Mouse (Mus musculus) bone marrow, adult 2 months (tissue): Measurements from ENCODE around the gene Pts. TPM values are rescaled to one million over a fixed set of nuclear protein-coding genes. Genes with fewer than 3 reads are reported as not detected.

Experiments
- H3K27ac ChIP-seq: fragments of 200-500 bp; 2 replicates; pipeline ENCODE4 v1.5.1; 2012; ENCODE audit warnings: low read depth, mild to moderate bottlenecking, control low read depth, inconsistent platforms, low read length; ENCODE audit not compliant: control insufficient read depth, poor library complexity, insufficient read depth
- H3K4me1 ChIP-seq: fragments of 200-500 bp; 2 replicates; pipeline ENCODE4 v1.6.1; 2011; ENCODE audit warnings: low read length; ENCODE audit not compliant: control insufficient read depth, insufficient read depth
- H3K4me3 ChIP-seq: fragments of 200-500 bp; replicated peaks from 2 replicates; pipeline ENCODE3; 2011; ENCODE audit warnings: mild to moderate bottlenecking, low read depth, low read length, control low read depth; ENCODE audit not compliant: control insufficient read depth
- CTCF ChIP-seq: fragments of 200-500 bp; IDR thresholded peaks from 2 replicates; pipeline ENCODE4 v1.5.1; 2011; ENCODE audit warnings: low read length, control low read depth; ENCODE audit not compliant: control insufficient read depth, insufficient read depth
- POLR2A ChIP-seq: fragments of 200-500 bp; IDR thresholded peaks from 2 replicates; pipeline ENCODE4 v1.6.1; 2011; ENCODE audit warnings: low read depth, mild to moderate bottlenecking, control low read depth, low read length, borderline replicate concordance; ENCODE audit not compliant: control insufficient read depth
- WGBS: fragments of 180-500 bp; shearing (Covaris S2); methylation state at CpG from one replicate; pipeline ENCODE4 v1.1.7; 2018; 5-methylcytosine and 5-hydroxymethylcytosine counted together
- polyA plus RNA-seq: library from polyadenylated mRNA; stranded (reverse); fragments of >200 nt; gene quantifications from 2 replicates; pipeline ENCODE4 v1.2.4, GENCODE M21; 2011; ENCODE audit warnings: low replicate concordance; ENCODE audit not compliant: missing spikeins, insufficient read depth, insufficient read length

Pts gene
- polyA plus RNA-seq, 1 experiment, result 35.7 TPM

DNA sequence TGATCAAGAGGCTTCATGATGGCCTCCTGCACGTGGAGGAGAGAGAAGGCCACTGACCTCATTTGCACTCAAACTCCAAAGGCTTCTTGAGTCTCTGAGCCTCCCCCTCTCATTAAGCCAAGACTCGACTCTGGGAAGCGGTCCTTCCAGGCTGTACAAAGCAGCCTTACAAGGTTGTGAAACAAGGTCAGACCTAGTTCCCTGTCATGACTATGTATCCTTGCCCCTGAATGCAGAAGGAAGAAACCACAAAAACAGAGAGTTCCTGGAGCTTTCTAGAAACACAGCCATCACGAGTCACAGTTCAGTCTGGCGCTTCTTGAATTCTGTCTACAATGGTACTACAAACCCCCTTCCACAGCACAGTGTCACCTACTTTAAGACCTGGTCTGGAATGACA is 6.0 kb downstream of the Pts start:
- H3K27ac ChIP-seq, result no peak overlapping the region
- WGBS, result 38% methylated on average over 5 of the region's 5 CpGs

DNA sequence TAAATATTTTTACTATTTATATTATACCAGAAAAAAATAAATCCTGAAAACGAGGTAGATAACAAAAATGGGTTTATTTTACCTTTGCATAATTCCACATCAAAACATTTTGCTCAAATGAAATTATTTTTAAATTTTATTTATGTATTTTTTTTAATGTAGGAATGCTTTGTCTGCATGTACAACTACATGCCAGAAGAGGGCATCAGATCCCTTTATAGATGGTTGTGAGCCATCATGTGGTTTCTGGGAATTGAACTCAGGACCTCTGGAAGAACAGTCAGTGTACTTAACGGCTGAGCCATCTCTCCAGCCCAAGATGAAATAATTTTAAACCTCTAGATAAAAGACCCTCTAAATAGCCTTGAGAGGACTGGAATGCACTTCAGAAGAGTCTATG is 7.0 kb downstream of the Pts start:
- Histone ChIP-seq H3K4me3 (no peak overlapping the region), H3K27ac (no peak overlapping the region), H3K4me1 (peaks cover 6% of the 10 kb centered on the region; the same call in 1 of the 2 replicates)
- no peak for TF ChIP-seq POLR2A
- no peak for TF ChIP-seq CTCF
- 45% methylated on average over 2 of the region's 2 CpGs for WGBS

More for the DNA sequence above, 6.0 kb downstream of the Pts start:
- H3K4me1 ChIP-seq, result peaks cover 7% of the 10 kb centered on the region
- TF ChIP-seq POLR2A, result no peak
- TF ChIP-seq CTCF, result no peak
- no peak overlapping the region for H3K4me3 ChIP-seq

DNA sequence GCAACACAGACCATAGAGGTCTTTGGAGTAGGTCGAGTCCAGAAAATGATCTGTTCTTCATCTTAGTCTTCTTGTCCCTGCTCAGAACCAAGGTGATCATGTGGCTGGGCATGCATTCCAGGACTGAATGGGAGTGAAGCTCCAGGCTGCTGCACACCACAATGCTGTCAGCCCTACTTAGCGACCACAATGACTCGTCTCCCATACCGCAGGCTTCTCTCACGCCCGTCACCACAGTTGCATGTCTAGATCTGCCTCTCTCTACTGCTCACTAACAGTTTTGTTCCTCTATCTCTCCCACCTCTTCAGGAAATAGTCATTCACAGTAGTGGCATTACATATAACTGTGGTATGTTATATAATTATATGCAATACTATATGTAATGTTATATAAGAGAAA is 7.8 kb downstream of the Pts start:
- 16% methylated on average over 6 of the region's 6 CpGs for WGBS
- no peak for TF ChIP-seq CTCF
- TF ChIP-seq POLR2A, result no peak
- peaks cover 6% of the 10 kb centered on the region; the same call in 1 of the 2 replicates for H3K4me1 ChIP-seq
- no peak overlapping the region for H3K4me3 ChIP-seq
- no peak overlapping the region for H3K27ac ChIP-seq

DNA sequence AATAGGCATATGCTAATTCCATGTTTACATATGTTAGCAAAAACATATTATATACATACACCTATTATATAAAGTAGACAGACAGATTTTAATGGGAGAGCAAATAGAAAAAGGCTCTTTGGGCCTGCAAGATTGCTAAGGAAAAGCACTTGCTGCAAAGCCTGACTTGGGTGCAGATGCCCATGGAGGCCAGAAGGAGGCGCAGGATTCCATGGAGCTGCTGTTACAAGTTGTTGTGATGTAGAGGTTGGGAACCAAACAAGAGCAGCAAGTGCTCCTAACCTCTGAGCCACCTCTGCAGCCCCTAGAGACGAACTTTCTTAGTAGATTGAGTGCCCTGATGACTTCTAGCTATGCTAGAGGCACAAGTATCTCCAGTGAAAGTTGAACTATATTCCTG is 9.7 kb downstream of the Pts start:
- TF ChIP-seq CTCF (peak; percentile 65), POLR2A (no peak)
- 55% methylated on average over 2 of the region's 2 CpGs for WGBS
- H3K4me1 ChIP-seq, result peaks cover 4% of the 10 kb centered on the region; the same call in 1 of the 2 replicates
- no peak overlapping the region for H3K4me3 ChIP-seq
- no peak overlapping the region for H3K27ac ChIP-seq

DNA sequence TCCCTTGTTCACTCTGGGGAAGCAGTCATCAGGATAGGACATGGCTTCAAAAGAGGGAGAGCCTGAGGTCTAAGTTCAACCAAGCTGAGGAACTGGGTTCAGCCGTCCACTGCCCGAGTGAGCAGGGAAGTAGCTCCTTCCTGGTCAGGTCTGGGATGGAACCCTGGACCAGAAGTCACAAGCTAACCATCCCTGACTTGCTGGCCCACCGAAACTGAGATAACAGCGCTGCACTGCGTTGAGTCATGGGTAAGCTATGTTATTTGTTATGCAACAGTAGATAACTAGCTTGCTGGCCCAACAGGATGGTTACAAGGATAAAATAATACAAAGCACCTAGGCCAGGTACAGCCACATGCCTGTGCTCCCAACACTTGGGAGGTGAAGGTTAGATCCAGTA is 13.1 kb downstream of the Pts start:
- 73% methylated on average over 5 of the region's 5 CpGs for WGBS

DNA sequence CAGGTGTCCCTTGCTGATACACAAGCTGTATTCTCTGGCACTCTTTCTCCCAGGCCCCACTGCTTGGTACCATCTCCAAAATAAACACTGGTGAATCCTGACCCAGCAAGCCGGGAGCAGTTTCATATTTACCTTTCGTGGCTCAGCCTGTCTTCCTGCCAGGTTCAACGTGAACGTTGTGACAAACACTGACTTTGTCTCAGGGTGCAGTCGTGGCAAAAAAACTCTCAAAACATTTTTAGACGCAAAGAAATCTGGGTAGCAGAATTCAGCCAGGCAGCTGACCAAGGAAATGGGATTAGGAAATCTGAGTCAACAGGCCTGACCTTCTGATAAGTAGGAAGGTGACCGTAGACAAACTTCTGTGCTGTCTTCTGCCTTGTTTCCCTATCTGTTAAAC is 21.0 kb downstream of the Pts start:
- TF ChIP-seq POLR2A (no peak), CTCF (no peak)
- H3K4me3 ChIP-seq, result no peak overlapping the region
- no peak overlapping the region for H3K27ac ChIP-seq
- H3K4me1 ChIP-seq, result peaks cover 2% of the 10 kb centered on the region
- 47% methylated on average over 7 of the region's 7 CpGs for whole genome bisulfite sequencing

More for the DNA sequence above, 13.1 kb downstream of the Pts start:
- TF ChIP-seq CTCF (no peak), POLR2A (no peak)
- H3K27ac ChIP-seq, result no peak overlapping the region
- peaks cover 1% of the 10 kb centered on the region; the same call in 1 of the 2 replicates for H3K4me1 ChIP-seq
- no peak overlapping the region for H3K4me3 ChIP-seq

DNA sequence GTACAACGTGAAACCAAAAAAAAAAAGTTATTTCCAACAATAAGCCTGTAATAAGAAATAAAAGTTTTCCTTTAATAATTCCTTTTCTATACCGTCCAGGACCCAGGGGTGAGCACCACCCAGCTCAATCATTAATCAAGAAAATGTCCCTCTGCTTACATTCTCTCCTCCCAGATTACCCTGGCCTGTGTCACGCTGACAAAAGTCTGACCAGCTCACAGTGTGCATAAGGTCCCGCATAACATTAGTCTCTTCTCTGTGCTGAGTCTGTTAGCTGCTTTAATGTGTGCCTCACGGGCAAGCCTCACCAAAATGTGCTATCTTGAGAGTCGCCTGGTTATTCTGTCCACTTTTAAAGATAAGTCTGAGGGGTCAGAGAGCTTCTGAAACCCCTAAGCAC is 23.1 kb downstream of the Pts start:
- Histone ChIP-seq H3K4me3 (no peak overlapping the region), H3K4me1 (peaks cover 2% of the 10 kb centered on the region), H3K27ac (no peak overlapping the region)
- WGBS, result 76% methylated on average over 6 of the region's 6 CpGs
- TF ChIP-seq POLR2A (no peak), CTCF (no peak)

DNA sequence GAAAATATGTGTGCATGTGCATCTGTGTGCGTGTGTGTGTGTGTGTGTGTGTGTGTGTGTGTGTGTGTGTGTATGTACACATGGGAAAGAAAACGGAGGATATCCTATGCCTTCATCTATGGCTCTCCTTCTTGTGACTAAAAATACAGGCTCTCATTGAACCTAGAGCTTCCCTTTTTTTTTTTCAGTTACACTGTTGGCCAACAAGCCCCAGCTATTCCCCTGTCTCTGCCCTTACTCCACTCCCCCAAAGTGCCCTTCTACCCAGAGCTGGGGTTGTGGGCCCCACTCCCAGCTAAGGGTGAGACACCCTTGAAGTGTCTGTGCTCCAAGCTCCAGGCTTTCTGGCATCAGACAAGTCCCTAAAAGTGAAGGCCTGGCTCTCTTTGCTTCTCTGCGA is 25.6 kb downstream of the Pts start:
- H3K27ac ChIP-seq, result peak overlapping the region; percentile 65
- H3K4me1 ChIP-seq, result peaks cover 2% of the 10 kb centered on the region
- WGBS, result 39% methylated on average over 3 of the region's 3 CpGs
- TF ChIP-seq POLR2A (no peak), CTCF (no peak)
- no peak overlapping the region for H3K4me3 ChIP-seq

DNA sequence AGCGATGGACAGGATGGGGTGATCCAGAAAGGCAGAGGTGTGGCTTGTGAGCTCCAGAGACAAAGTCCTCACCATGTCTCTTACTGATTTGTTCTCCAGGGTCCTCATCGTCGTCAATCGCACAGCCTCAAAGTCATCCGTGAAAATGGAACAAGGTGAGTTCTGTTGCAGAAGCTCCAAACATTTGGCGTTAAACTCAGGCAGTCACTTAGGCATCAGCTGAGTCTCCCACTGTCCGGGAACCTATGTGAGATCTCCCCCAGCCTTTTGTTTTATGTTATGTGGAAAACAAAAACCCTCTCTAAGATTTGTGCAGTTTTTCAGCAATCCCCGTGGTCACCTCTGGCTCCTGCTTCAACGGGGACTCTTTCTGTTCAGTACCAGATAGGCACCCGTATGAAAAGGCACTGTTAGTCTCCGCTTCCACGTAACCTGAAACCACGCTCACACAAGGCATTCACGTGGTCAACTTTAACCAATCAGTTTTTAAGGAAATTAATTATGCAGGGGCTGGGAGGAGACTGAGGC is 27.5 kb downstream of the Pts start:
- WGBS, result 31% methylated on average over 14 of the region's 14 CpGs
- peak overlapping the region; percentile 29 for H3K4me3 ChIP-seq
- H3K4me1 ChIP-seq, result peaks cover 2% of the 10 kb centered on the region
- H3K27ac ChIP-seq, result no peak overlapping the region
- TF ChIP-seq POLR2A (no peak), CTCF (no peak)
